Mouse (Mus musculus): ENCODE data around the gene Sorcs2. TPM values are rescaled to one million over a fixed set of nuclear protein-coding genes. Genes with fewer than 3 reads are reported as not detected.
"Not testable (repeated sequence)": the region's sequence is repeated elsewhere in the genome, so short reads cannot be mapped to it uniquely, and the experiment has no call there.

Gene Sorcs2
- polyA plus RNA-seq, 1 experiment from 2014 or later, result 10.9 TPM

DNA sequence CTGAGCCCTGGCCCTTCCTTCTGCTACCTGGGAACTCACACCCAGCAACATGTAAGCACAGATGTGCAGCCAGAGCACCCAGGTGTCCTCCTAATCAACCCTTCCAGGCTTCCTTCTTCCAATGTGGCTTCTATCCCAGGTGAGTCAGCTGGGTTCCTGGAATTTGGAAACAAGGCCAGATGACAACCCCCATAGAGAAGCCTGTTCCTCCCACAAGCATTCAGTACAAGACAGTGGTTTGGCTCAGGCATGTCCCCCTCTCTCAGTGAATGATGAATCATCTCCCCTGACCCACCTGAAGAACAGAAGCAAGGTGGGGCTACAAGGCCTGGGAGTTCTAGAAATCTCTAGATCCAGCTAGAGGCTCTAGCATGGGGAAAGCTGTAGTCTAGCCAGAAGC, 24.8 kb upstream of the Sorcs2 start:
- ATAC-seq (ENCODE audit: extremely low read depth, insufficient number of reproducible peaks, low FRiP score, low TSS enrichment), result no peak
- no peaks in the 10 kb centered on the region for H3K9me3 ChIP-seq
- H3K4me3 ChIP-seq, result no peak overlapping the region
- H3K27ac ChIP-seq (replicated peaks), result no peak overlapping the region
- peaks cover 35% of the 10 kb centered on the region for H3K27me3 ChIP-seq (replicated peaks)
- no peak overlapping the region for H3K4me2 ChIP-seq
- H3K4me1 ChIP-seq, result no peaks in the 10 kb centered on the region; the same call in 1 of the 2 replicates
- no peaks in the 10 kb centered on the region for H3K36me3 ChIP-seq
- no peak overlapping the region for H3K9ac ChIP-seq

GRCm38 (mm10) chr5:36419861-36420260, 21.9 kb upstream of the Sorcs2 start:
- Histone ChIP-seq H3K27me3 (replicated peaks) (peaks cover 23% of the 10 kb centered on the region; the same call in 1 of the 2 replicates), H3K9me3 (no peaks in the 10 kb centered on the region), H3K9ac (no peak overlapping the region), H3K4me3 (no peak overlapping the region), H3K27ac (replicated peaks) (no peak overlapping the region), H3K4me2 (no peak overlapping the region), H3K36me3 (no peaks in the 10 kb centered on the region), H3K4me1 (peaks cover 4% of the 10 kb centered on the region)
- ATAC-seq (ENCODE audit: extremely low read depth, insufficient number of reproducible peaks, low FRiP score, low TSS enrichment), result no peak
- 62% methylated on average over 3 of the region's 3 CpGs for WGBS

GRCm38 (mm10) chr5:36414712-36415331, 16.9 kb upstream of the Sorcs2 start:
- Histone ChIP-seq H3K9ac (0 out of 2 replicates have a peak overlapping the region, but pooled peaks have one; percentile 24), H3K9me3 (no peaks in the 10 kb centered on the region), H3K27me3 (replicated peaks) (peaks cover 10% of the 10 kb centered on the region; the same call in 1 of the 2 replicates), H3K4me1 (peaks cover 12% of the 10 kb centered on the region), H3K36me3 (no peaks in the 10 kb centered on the region), H3K27ac (replicated peaks) (0 out of 2 replicates have a peak overlapping the region, but pooled peaks have one; percentile 53), H3K4me2 (no peak overlapping the region), H3K4me3 (no peak overlapping the region)
- no peak for ATAC-seq (ENCODE audit: extremely low read depth, insufficient number of reproducible peaks, low FRiP score, low TSS enrichment)
- 36% methylated on average over 6 of the region's 6 CpGs for WGBS

GRCm38 (mm10) chr5:36398463-36399364, 775 bp upstream of the Sorcs2 start:
- ATAC-seq (ENCODE audit: extremely low read depth, insufficient number of reproducible peaks, low FRiP score, low TSS enrichment), result no peak
- H3K27me3 ChIP-seq (replicated peaks), result peaks cover 48% of the 10 kb centered on the region
- 8% methylated on average over 18 of the region's 18 CpGs for WGBS

DNA sequence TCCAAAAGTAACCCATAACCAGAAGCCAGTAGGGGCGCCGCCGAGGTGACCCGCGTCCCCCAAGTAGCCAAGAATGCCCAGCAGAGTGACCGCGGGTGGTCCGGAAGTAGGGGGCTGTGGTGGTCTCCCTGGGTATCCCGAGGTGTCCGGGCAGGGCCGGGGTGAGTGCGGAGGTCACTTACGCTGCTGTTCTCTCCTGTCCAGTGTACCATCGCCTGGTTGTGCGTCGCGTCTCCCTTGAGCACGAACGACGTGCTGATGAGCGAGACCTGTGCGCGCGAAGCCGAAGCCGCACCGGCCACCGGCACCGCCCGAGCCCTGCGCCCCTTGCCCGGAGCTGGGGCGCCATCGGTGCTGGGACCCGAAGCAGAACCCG, 567 bp downstream of the Sorcs2 start:
- H3K27ac ChIP-seq (replicated peaks), result no peak overlapping the region; the same call in 1 of the 2 replicates

More at GRCm38 (mm10) chr5:36398463-36399364, 775 bp upstream of the Sorcs2 start:
- peaks cover 34% of the 10 kb centered on the region for H3K4me1 ChIP-seq
- no peak overlapping the region for H3K9ac ChIP-seq
- H3K36me3 ChIP-seq, result no peaks in the 10 kb centered on the region
- H3K9me3 ChIP-seq, result no peaks in the 10 kb centered on the region
- H3K27ac ChIP-seq (replicated peaks), result no peak overlapping the region
- no peak overlapping the region; the same call in 1 of the 2 replicates for H3K4me3 ChIP-seq
- H3K4me2 ChIP-seq, result peak overlapping the region; percentile 99

DNA sequence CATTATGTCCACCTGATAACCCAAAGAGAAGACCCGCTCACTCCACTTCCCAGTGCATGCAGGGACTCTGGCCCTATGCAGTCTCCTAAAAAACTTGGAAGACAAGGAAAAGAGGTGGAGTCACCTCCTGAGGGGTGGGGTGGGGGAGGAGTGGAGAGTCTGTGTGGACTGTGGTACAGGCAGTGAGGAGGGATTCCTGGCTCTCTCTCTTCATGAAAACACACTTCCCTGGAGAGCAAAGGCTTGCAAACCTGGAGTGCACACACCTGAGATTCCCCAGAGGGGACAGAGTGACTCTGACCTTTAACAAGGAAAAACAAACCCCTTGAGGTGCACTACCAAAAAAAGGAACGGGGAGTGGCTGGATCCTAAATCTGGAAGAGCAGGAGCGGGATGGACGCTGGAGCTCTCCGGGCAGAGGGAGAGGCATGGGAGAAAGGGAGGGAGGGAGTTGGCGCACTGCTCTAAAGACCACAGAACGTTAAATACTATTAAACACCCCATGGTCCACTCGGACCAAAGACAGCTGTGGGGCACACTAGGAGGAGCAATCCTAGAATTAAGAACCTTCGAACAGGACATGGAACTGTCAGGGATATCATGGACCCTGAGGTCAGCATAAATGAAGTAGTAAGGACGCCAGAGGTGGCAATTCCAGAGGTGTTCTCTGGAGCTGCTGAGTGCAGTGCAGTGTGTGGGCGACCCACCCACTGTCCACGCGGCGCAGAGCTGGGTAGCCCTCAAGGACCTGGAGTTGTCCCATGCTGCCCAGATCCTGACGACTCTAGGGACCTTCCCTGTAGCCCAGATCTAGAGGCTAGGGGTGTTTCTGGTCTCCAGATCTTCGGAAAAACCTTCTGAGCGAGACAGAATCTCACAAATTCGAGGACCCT, 1.2 kb downstream of the Sorcs2 start:
- H3K4me2 ChIP-seq, result peak overlapping the region; percentile 99
- no peak for ATAC-seq (ENCODE audit: extremely low read depth, insufficient number of reproducible peaks, low FRiP score, low TSS enrichment)
- peak overlapping the region; percentile 83 for H3K4me3 ChIP-seq
- H3K4me1 ChIP-seq, result peaks cover 40% of the 10 kb centered on the region
- no peak overlapping the region; the same call in 1 of the 2 replicates for H3K27ac ChIP-seq (replicated peaks)
- WGBS, result 7% methylated on average over 18 of the region's 18 CpGs
- peak overlapping the region; percentile 94 for H3K9ac ChIP-seq
- H3K36me3 ChIP-seq, result no peaks in the 10 kb centered on the region
- no peaks in the 10 kb centered on the region for H3K9me3 ChIP-seq
- H3K27me3 ChIP-seq (replicated peaks), result peaks cover 49% of the 10 kb centered on the region

More for the DNA sequence above, 567 bp downstream of the Sorcs2 start:
- Histone ChIP-seq H3K9ac (peak overlapping the region; percentile 94), H3K36me3 (no peaks in the 10 kb centered on the region), H3K4me3 (peak overlapping the region; percentile 83), H3K4me1 (peaks cover 35% of the 10 kb centered on the region), H3K27me3 (replicated peaks) (peaks cover 48% of the 10 kb centered on the region), H3K9me3 (no peaks in the 10 kb centered on the region), H3K4me2 (peak overlapping the region; percentile 99)
- under 1% methylated on average over 36 of the region's 36 CpGs for WGBS
- no peak for ATAC-seq (ENCODE audit: extremely low read depth, insufficient number of reproducible peaks, low FRiP score, low TSS enrichment)

DNA sequence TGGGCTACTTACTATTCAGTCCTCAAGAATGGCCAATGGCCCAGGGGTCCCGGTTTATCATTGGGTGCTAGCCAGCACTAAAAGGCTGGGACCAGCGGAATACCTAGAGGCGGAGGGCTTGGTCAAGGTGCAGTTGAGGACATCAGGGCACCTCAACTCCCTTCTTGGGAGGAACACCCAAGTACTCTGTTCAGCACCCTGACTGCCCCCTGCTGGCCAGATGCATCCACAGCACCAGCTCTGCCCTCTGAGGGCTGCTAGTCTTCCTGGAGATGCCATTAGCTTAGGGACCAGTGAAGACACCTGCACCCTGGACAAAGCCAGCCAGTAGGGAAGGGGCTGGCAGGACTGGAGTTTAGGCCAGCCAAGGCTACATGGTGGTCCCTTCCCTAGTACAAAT, 1.9 kb downstream of the Sorcs2 start:
- Histone ChIP-seq H3K27ac (replicated peaks) (no peak overlapping the region), H3K27me3 (replicated peaks) (peaks cover 46% of the 10 kb centered on the region), H3K4me2 (peak overlapping the region; percentile 99), H3K36me3 (no peaks in the 10 kb centered on the region), H3K9ac (peak overlapping the region; percentile 94), H3K4me1 (peaks cover 46% of the 10 kb centered on the region), H3K4me3 (peak overlapping the region; percentile 83), H3K9me3 (no peaks in the 10 kb centered on the region)
- 73% methylated on average over 3 of the region's 3 CpGs for WGBS
- ATAC-seq (ENCODE audit: extremely low read depth, insufficient number of reproducible peaks, low FRiP score, low TSS enrichment), result no peak

GRCm38 (mm10) chr5:36394840-36395515, 3.0 kb downstream of the Sorcs2 start:
- H3K27ac ChIP-seq (replicated peaks), result no peak overlapping the region
- peaks cover 55% of the 10 kb centered on the region for H3K4me1 ChIP-seq
- ATAC-seq (ENCODE audit: extremely low read depth, insufficient number of reproducible peaks, low FRiP score, low TSS enrichment), result no peak
- 49% methylated on average over 11 of the region's 11 CpGs for WGBS
- no peak overlapping the region for H3K4me2 ChIP-seq
- H3K9ac ChIP-seq, result no peak overlapping the region
- H3K27me3 ChIP-seq (replicated peaks), result peaks cover 35% of the 10 kb centered on the region
- H3K36me3 ChIP-seq, result no peaks in the 10 kb centered on the region
- H3K4me3 ChIP-seq, result no peak overlapping the region
- H3K9me3 ChIP-seq, result no peaks in the 10 kb centered on the region

- Histone ChIP-seq H3K36me3 (no peaks in the 10 kb centered on the region), H3K4me2 (no peak overlapping the region), H3K9ac (no peak overlapping the region), H3K9me3 (no peaks in the 10 kb centered on the region), H3K4me3 (no peak overlapping the region), H3K27me3 (replicated peaks) (peaks cover 30% of the 10 kb centered on the region; the same call in 1 of the 2 replicates), H3K27ac (replicated peaks) (no peak overlapping the region), H3K4me1 (peaks cover 67% of the 10 kb centered on the region)
- WGBS, result 85% methylated on average over 4 of the region's 4 CpGs
- no peak for ATAC-seq (ENCODE audit: extremely low read depth, insufficient number of reproducible peaks, low FRiP score, low TSS enrichment)
Observed at GRCm38 (mm10) chr5:36391751-36392150, 6.2 kb downstream of the Sorcs2 start.

GRCm38 (mm10) chr5:36390591-36390927, 7.4 kb downstream of the Sorcs2 start:
- H3K9me3 ChIP-seq; H3K4me2 ChIP-seq; H3K27ac ChIP-seq (replicated peaks); H3K9ac ChIP-seq; H3K36me3 ChIP-seq; ATAC-seq (ENCODE audit: extremely low read depth, insufficient number of reproducible peaks, low FRiP score, low TSS enrichment); H3K4me3 ChIP-seq: not testable (repeated sequence)
- peaks cover 23% of the 10 kb centered on the region; the same call in 1 of the 2 replicates for H3K27me3 ChIP-seq (replicated peaks)
- peaks cover 69% of the 10 kb centered on the region for H3K4me1 ChIP-seq
